Mouse (Mus musculus) activated CD4-positive, CD25-positive, alpha-beta regulatory T cell, adult 4 months (primary cell): Measurements from ENCODE around the gene Camkv. TPM values are rescaled to one million over a fixed set of nuclear protein-coding genes. Genes with fewer than 3 reads are reported as not detected.

Source experiments
- ATAC-seq: one replicate; pipeline ENCODE4 v1.8.0; 2017
- polyA plus RNA-seq, 2 experiments: library from polyadenylated mRNA; unstranded; fragments of 100-300 nt; shearing (Covaris generic); gene quantifications; one replicate each; pipeline ENCODE4 v1.2.1; 2017

The Camkv gene
- polyA plus RNA-seq, 2 experiments from 2014 or later, result not detected

DNA sequence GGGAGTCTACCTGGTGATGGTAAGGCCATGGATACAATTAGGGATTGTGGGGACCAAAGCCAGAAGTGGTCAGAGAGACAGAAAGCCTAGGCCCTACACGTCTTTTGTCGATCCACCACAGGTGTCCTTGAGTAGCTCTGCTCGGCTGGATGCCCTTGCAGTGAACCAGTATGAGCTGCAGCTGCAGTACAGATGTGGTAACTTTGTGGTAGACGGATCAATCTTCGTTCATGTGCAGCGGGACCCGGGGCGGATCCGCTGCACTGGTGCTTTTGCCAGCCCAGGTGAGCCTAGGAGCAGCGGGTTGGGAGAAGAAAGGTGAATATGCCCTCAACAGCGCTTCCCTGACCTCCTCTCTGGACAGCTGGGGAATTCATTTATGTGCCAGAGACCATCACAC is 57.5 kb downstream of the Camkv start:
- no peak for ATAC-seq

GRCm38 (mm10) chr9:107994464-107994863 is 59.0 kb downstream of the Camkv start:
- ATAC-seq, result no peak

DNA sequence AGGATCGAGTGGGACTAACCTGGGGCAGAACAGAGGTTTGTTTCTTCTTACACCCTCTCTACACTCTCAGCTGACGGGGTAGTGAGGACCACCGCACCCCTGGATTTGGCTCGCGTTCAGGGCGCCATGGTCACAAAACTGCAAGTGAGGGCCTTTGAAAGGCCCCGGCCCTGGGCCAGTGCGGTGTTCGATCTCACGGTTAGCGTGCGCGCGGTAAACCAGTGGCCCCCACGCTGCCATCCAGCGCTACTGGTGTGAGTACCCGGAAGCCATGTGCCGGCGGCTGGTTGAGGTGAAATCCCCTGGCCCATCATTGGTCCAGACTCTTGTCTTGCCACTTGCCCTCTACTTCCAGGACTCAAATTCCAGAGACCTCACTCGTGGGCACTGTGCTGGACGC is 60.0 kb downstream of the Camkv start:
- no peak for ATAC-seq

- no peak for ATAC-seq
Observed at GRCm38 (mm10) chr9:107996049-107996448, 60.6 kb downstream of the Camkv start, which contains the start of gene Gm20662. Gene Gm20662 (plus strand): TSS chr9:107996349.

Other genes starting within 250 kb of the Camkv start
- gene Sema3f, start 225.2 kb upstream of the Camkv start, polyA plus RNA-seq, result not detected
- 100 to 1,000 TPM; 299 to 310 TPM for gene Rbm5, start 164.7 kb upstream of the Camkv start, polyA plus RNA-seq
- 10 to 100 TPM; 76.4 to 81.0 TPM for gene Rbm6, start 62.4 kb upstream of the Camkv start, polyA plus RNA-seq
- 10 to 100 TPM; 11.3 to 12.9 TPM for gene Mon1a, start 47.5 kb upstream of the Camkv start, polyA plus RNA-seq
- not detected for gene Mst1r, start 28.8 kb upstream of the Camkv start, polyA plus RNA-seq
- not detected for gene Actl11, start 7.2 kb upstream of the Camkv start, polyA plus RNA-seq
- 1 to 10 TPM; 5.0 to 8.2 TPM for gene Traip, start 14.5 kb downstream of the Camkv start, polyA plus RNA-seq
- 100 to 1,000 TPM; 132 to 138 TPM for gene Uba7, start 39.8 kb downstream of the Camkv start, polyA plus RNA-seq
- gene Gm20661, start 47.4 kb downstream of the Camkv start, polyA plus RNA-seq, result not detected
- gene Inka1, start 50.2 kb downstream of the Camkv start, polyA plus RNA-seq, result under 1 TPM; 0.33 to 0.51 TPM
- 1 to 10 TPM in 1 of 2 experiments, under 1 TPM in 1; 0.93 to 2.5 TPM for gene Cdhr4, start 56.8 kb downstream of the Camkv start, polyA plus RNA-seq
- gene Gm20662, start 60.7 kb downstream of the Camkv start, polyA plus RNA-seq, result not detected
- 10 to 100 TPM; 36.7 to 47.6 TPM for gene Ip6k1, start 66.8 kb downstream of the Camkv start, polyA plus RNA-seq
- gene Gmppb, start 113.6 kb downstream of the Camkv start, polyA plus RNA-seq, result 10 to 100 TPM; 12.9 to 22.2 TPM
- gene Amigo3, start 117.5 kb downstream of the Camkv start, polyA plus RNA-seq, result 1 to 10 TPM; 1.3 to 3.3 TPM
- gene Mst1, start 144.8 kb downstream of the Camkv start, polyA plus RNA-seq, result under 1 TPM; 0.40 to 0.48 TPM
- gene Rnf123, start 147.7 kb downstream of the Camkv start, polyA plus RNA-seq, result 10 to 100 TPM; 49.9 to 75.8 TPM
- gene Apeh, start 158.9 kb downstream of the Camkv start, polyA plus RNA-seq, result 10 to 100 TPM; 39.4 to 45.0 TPM